Mouse (Mus musculus) cerebellum, adult 18-20 months (tissue): ENCODE measurements around the gene Nr4a2.
A peak's percentile ranks its signal among the peaks of the same experiment; 100 is the strongest.

Source experiments
- DNase-seq, 2 experiments: peaks; one replicate each; pipeline ENCODE4 v3.0.0; 2021

Nr4a2 gene

GRCm38 (mm10) chr2:57111791-57112538, 11.8 kb downstream of the Nr4a2 start:
- no peak for DNase-seq

- peak in 1 of 2 experiments; percentile 15 for DNase-seq
Measured at GRCm38 (mm10) chr2:57111011-57111790, 12.6 kb downstream of the Nr4a2 start.

- no peak for DNase-seq
Measured at GRCm38 (mm10) chr2:57110401-57110800, 13.4 kb downstream of the Nr4a2 start.

GRCm38 (mm10) chr2:57109926-57110325, 13.9 kb downstream of the Nr4a2 start:
- DNase-seq = no peak

- DNase-seq = no peak
Measured at GRCm38 (mm10) chr2:57109301-57109700, 14.5 kb downstream of the Nr4a2 start.

- no peak for DNase-seq
Measured at GRCm38 (mm10) chr2:57108349-57108930, 15.4 kb downstream of the Nr4a2 start.

GRCm38 (mm10) chr2:57105401-57105800, 18.4 kb downstream of the Nr4a2 start:
- DNase-seq = no peak

- no peak for DNase-seq
Measured at GRCm38 (mm10) chr2:57104731-57105130, 19.1 kb downstream of the Nr4a2 start.

- no peak for DNase-seq
Measured at GRCm38 (mm10) chr2:57103845-57104660, 19.8 kb downstream of the Nr4a2 start.

- no peak for DNase-seq
Measured at GRCm38 (mm10) chr2:57102856-57103844, 20.7 kb downstream of the Nr4a2 start.

GRCm38 (mm10) chr2:57102091-57102855, 21.5 kb downstream of the Nr4a2 start:
- peak in 1 of 2 experiments; percentile 21 for DNase-seq

GRCm38 (mm10) chr2:57100241-57100640, 23.6 kb downstream of the Nr4a2 start:
- DNase-seq = no peak

- DNase-seq = no peak
Measured at GRCm38 (mm10) chr2:57072452-57072851, 51.4 kb downstream of the Nr4a2 start.

- DNase-seq = no peak
Measured at GRCm38 (mm10) chr2:57063480-57063879, 60.3 kb downstream of the Nr4a2 start.
